Mouse (Mus musculus) spleen, embryonic (tissue): Measurements from ENCODE around the gene Gm17581.

Source experiments
- CTCF ChIA-PET: fragments of 350-600 bp; sonication (Branson Sonifier 250); formaldehyde crosslinking; loops from one replicate; lab custom pipeline; 2022; lab: Charles Lee

Gene Gm17581

GRCm38 (mm10) chr2:155691723-155692493 lies 43.8 kb downstream of the Gm17581 start, which contains the start of gene Trpc4ap:
Trpc4ap (minus strand) TSS chr2:155692384.
- CTCF ChIA-PET, result interaction anchor here (0.6 kb wide), 2 partner anchors 17 to 25 kb away, joined by 4 read pairs; no protein-coding TSS in a partner anchor

GRCm38 (mm10) chr2:155691336-155691722 lies 44.3 kb downstream of the Gm17581 start:
- CTCF ChIA-PET, result interaction anchor here (0.6 kb wide), 2 partner anchors 16 to 24 kb away, joined by 4 read pairs; no protein-coding TSS in a partner anchor

- CTCF ChIA-PET, result interaction anchor here (0.6 kb wide), 1 partner anchor 336 kb away, joined by 3 read pairs; no protein-coding TSS in a partner anchor
Observed at GRCm38 (mm10) chr2:155689211-155689610, 46.5 kb downstream of the Gm17581 start.

- CTCF ChIA-PET, result no interaction called here
Observed at GRCm38 (mm10) chr2:155687746-155688145, 47.9 kb downstream of the Gm17581 start.

GRCm38 (mm10) chr2:155686572-155686971 lies 49.1 kb downstream of the Gm17581 start:
- CTCF ChIA-PET, result no interaction called here
